Mouse (Mus musculus) central nervous system, embryonic 14 days (tissue): ENCODE data around the gene Hs3st4. TPM values are rescaled to one million over a fixed set of nuclear protein-coding genes. Genes with fewer than 3 reads are reported as not detected.

ENCODE experiments used
- polyA plus RNA-seq: library from polyadenylated mRNA; depleted of rRNA; stranded (reverse); fragments of >200 nt; gene quantifications from 2 replicates; pipeline ENCODE4 v1.2.3, GENCODE M21; 2012; rRNA removed

The Hs3st4 gene
- 9.4 and 10.4 TPM in 2 replicates for polyA plus RNA-seq

GRCm38 (mm10) chr7:123982461-123983038, at the start of gene Hs3st4:
Gene Hs3st4, plus strand, starts transcription at chr7:123982869.

